Mouse (Mus musculus): ENCODE results near the gene Tbc1d9b.

- TF ChIP-seq CTCF (IDR thresholded peaks at IDR 0.05; ENCODE audit: borderline replicate concordance, insufficient read depth, low read length) (no peak), POLR2A (IDR thresholded peaks at IDR 0.05; ENCODE audit: low read depth, low read length) (no peak)
Observed at GRCm38 (mm10) chr11:50198219-50198846, 67.1 kb downstream of the Tbc1d9b start.

Measured in embryonic fibroblast, embryonic 13.5 days (primary cell).